Mouse (Mus musculus) neural tube, embryonic 15.5 days (tissue): ENCODE data around the gene Ssbp2. TPM values are rescaled to one million over a fixed set of nuclear protein-coding genes. Genes with fewer than 3 reads are reported as not detected.

Source experiments
- ATAC-seq: fragments of 200-750 bp; cut with Nextera tagmentation; 2 replicates; pipeline ENCODE4 v1.8.0; 2017; ENCODE audit warnings: mild to moderate bottlenecking, moderate TSS enrichment, moderate library complexity; ENCODE audit not compliant: low FRiP score
- H3K27ac ChIP-seq: fragments of 300-500 bp; sonication (generic); replicated peaks from 2 replicates; pipeline ENCODE4 v1.5.1; 2015; ENCODE audit warnings: mild to moderate bottlenecking, inconsistent platforms
- H3K27me3 ChIP-seq: fragments of 300-500 bp; sonication (generic); replicated peaks from 2 replicates; pipeline ENCODE4 v1.6.1; 2015; ENCODE audit warnings: inconsistent platforms
- H3K36me3 ChIP-seq: fragments of 300-500 bp; sonication (generic); 2 replicates; pipeline ENCODE4 v1.6.1; 2015; ENCODE audit warnings: inconsistent platforms
- H3K4me1 ChIP-seq: fragments of 300-500 bp; sonication (generic); 2 replicates; pipeline ENCODE4 v1.6.1; 2015; ENCODE audit warnings: inconsistent platforms
- H3K4me2 ChIP-seq: fragments of 300-500 bp; sonication (generic); 2 replicates; pipeline ENCODE4 v1.6.1; 2015; ENCODE audit warnings: inconsistent platforms, mild to moderate bottlenecking, moderate library complexity
- H3K4me3 ChIP-seq: fragments of 300-500 bp; sonication (generic); replicated peaks from 2 replicates; pipeline ENCODE4 v1.5.1; 2015; ENCODE audit warnings: mild to moderate bottlenecking, inconsistent platforms
- H3K9ac ChIP-seq: fragments of 300-500 bp; sonication (generic); replicated peaks from 2 replicates; pipeline ENCODE4 v1.6.1; 2015; ENCODE audit warnings: mild to moderate bottlenecking, inconsistent platforms
- H3K9me3 ChIP-seq: fragments of 300-500 bp; sonication (generic); replicated peaks from 2 replicates; pipeline ENCODE4 v1.6.1; 2016; ENCODE audit warnings: inconsistent platforms
- WGBS: fragments of 180-500 bp; shearing (Covaris S2); methylation state at CpG from one replicate; pipeline ENCODE4 v1.1.7; 2015; ENCODE audit warnings: mixed read lengths; 5-methylcytosine and 5-hydroxymethylcytosine counted together
- polyA plus RNA-seq: library from polyadenylated mRNA; unstranded; fragments of >200 nt; fragmentation: Nextera tagmentation; extraction: Ambion mirVana; gene quantifications from 2 replicates; pipeline ENCODE4 v1.2.1, GENCODE M21; 2015

Gene Ssbp2
- polyA plus RNA-seq, result 192 and 214 TPM in 2 replicates

- Histone ChIP-seq H3K4me3 (peak within 1 kb of the TSS; percentile 90), H3K27me3 (no peaks in the 10 kb centered on the region), H3K36me3 (no peaks in the 10 kb centered on the region), H3K9ac (peak within 1 kb of the TSS; percentile 85), H3K27ac (peak within 1 kb of the TSS; percentile 96), H3K4me2 (peak within 1 kb of the TSS; percentile 85), H3K4me1 (peaks cover 21% of the 10 kb centered on the region), H3K9me3 (no peaks in the 10 kb centered on the region)
- ATAC-seq, result no peak; the same call in 1 of the 2 replicates
- 7% methylated on average over 29 of the region's 29 CpGs for WGBS
These were observed at the start of gene Ssbp2 for GRCm38 (mm10) chr13:91459896-91460620. TSS of gene Ssbp2 (plus strand) at chr13:91460283.

- Histone ChIP-seq H3K4me3 (no peak overlapping the region), H3K9ac (no peak overlapping the region), H3K9me3 (no peaks in the 10 kb centered on the region), H3K4me2 (no peak overlapping the region), H3K27me3 (no peaks in the 10 kb centered on the region), H3K27ac (no peak overlapping the region), H3K4me1 (no peaks in the 10 kb centered on the region), H3K36me3 (no peaks in the 10 kb centered on the region)
- ATAC-seq, result no peak
- WGBS, result 87% methylated on average over 5 of the region's 5 CpGs
These were observed 46.2 kb upstream of the Ssbp2 start for GRCm38 (mm10) chr13:91413752-91414503.

GRCm38 (mm10) chr13:91415896-91416295 lies 44.2 kb upstream of the Ssbp2 start:
- no peaks in the 10 kb centered on the region for H3K9me3 ChIP-seq
- H3K4me1 ChIP-seq, result peaks cover 3% of the 10 kb centered on the region
- H3K4me2 ChIP-seq, result no peak overlapping the region
- no peak overlapping the region for H3K4me3 ChIP-seq
- H3K9ac ChIP-seq, result no peak overlapping the region
- ATAC-seq, result no peak
- H3K36me3 ChIP-seq, result no peaks in the 10 kb centered on the region
- 78% methylated on average over 4 of the region's 4 CpGs for WGBS
- no peaks in the 10 kb centered on the region for H3K27me3 ChIP-seq
- no peak overlapping the region for H3K27ac ChIP-seq

GRCm38 (mm10) chr13:91416698-91417097 lies 43.4 kb upstream of the Ssbp2 start:
- H3K4me3 ChIP-seq, result no peak overlapping the region
- H3K27ac ChIP-seq, result no peak overlapping the region
- ATAC-seq, result no peak
- H3K4me2 ChIP-seq, result no peak overlapping the region
- no peaks in the 10 kb centered on the region for H3K27me3 ChIP-seq
- no peaks in the 10 kb centered on the region for H3K9me3 ChIP-seq
- no peak overlapping the region for H3K9ac ChIP-seq
- 89% methylated on average over 2 of the region's 2 CpGs for WGBS
- H3K36me3 ChIP-seq, result no peaks in the 10 kb centered on the region
- peaks cover 11% of the 10 kb centered on the region for H3K4me1 ChIP-seq

- ATAC-seq, result peak; percentile 53; the same call in 1 of the 2 replicates
- no peaks in the 10 kb centered on the region for H3K36me3 ChIP-seq
- no peak overlapping the region for H3K4me3 ChIP-seq
- H3K27ac ChIP-seq, result no peak overlapping the region; the same call in 1 of the 2 replicates
- peak overlapping the region; percentile 22; the same call in 1 of the 2 replicates for H3K4me2 ChIP-seq
- H3K9ac ChIP-seq, result no peak overlapping the region
- 32% methylated on average over 9 of the region's 9 CpGs for WGBS
- no peaks in the 10 kb centered on the region for H3K27me3 ChIP-seq
- H3K9me3 ChIP-seq, result no peaks in the 10 kb centered on the region
- peaks cover 14% of the 10 kb centered on the region for H3K4me1 ChIP-seq
These were observed 38.6 kb upstream of the Ssbp2 start for GRCm38 (mm10) chr13:91421387-91421949.

- WGBS, result 64% methylated on average over 5 of the region's 5 CpGs
- Histone ChIP-seq H3K36me3 (no peaks in the 10 kb centered on the region), H3K9ac (no peak overlapping the region), H3K4me3 (no peak overlapping the region), H3K4me2 (no peak overlapping the region), H3K27ac (no peak overlapping the region), H3K9me3 (no peaks in the 10 kb centered on the region), H3K4me1 (peaks cover 9% of the 10 kb centered on the region), H3K27me3 (no peaks in the 10 kb centered on the region)
- ATAC-seq, result no peak
These were observed 29.2 kb upstream of the Ssbp2 start for GRCm38 (mm10) chr13:91430867-91431266.

GRCm38 (mm10) chr13:91431392-91432355 lies 28.4 kb upstream of the Ssbp2 start:
- 47% methylated on average over 12 of the region's 12 CpGs for WGBS
- peak; percentile 62; the same call in 1 of the 2 replicates for ATAC-seq
- Histone ChIP-seq H3K9me3 (no peaks in the 10 kb centered on the region), H3K4me3 (no peak overlapping the region), H3K27me3 (no peaks in the 10 kb centered on the region), H3K27ac (0 out of 2 replicates have a peak overlapping the region, but pooled peaks have one; percentile 23), H3K4me1 (peaks cover 9% of the 10 kb centered on the region), H3K4me2 (0 out of 2 replicates have a peak overlapping the region, but pooled peaks have one; percentile 17), H3K9ac (no peak overlapping the region), H3K36me3 (no peaks in the 10 kb centered on the region)

- no peaks in the 10 kb centered on the region for H3K36me3 ChIP-seq
- no peak for ATAC-seq
- H3K4me1 ChIP-seq, result peaks cover 9% of the 10 kb centered on the region
- H3K9me3 ChIP-seq, result no peaks in the 10 kb centered on the region
- H3K4me3 ChIP-seq, result no peak overlapping the region
- no peak overlapping the region for H3K9ac ChIP-seq
- no peaks in the 10 kb centered on the region for H3K27me3 ChIP-seq
- H3K27ac ChIP-seq, result no peak overlapping the region
- WGBS, result 79% methylated on average over 11 of the region's 11 CpGs
- no peak overlapping the region for H3K4me2 ChIP-seq
These were observed 27.1 kb upstream of the Ssbp2 start for GRCm38 (mm10) chr13:91433021-91433420.

GRCm38 (mm10) chr13:91437931-91438330 lies 22.2 kb upstream of the Ssbp2 start:
- 66% methylated on average over 3 of the region's 3 CpGs for WGBS
- H3K9ac ChIP-seq, result no peak overlapping the region
- H3K4me2 ChIP-seq, result no peak overlapping the region
- no peaks in the 10 kb centered on the region for H3K27me3 ChIP-seq
- no peak overlapping the region for H3K27ac ChIP-seq
- no peaks in the 10 kb centered on the region for H3K9me3 ChIP-seq
- H3K4me3 ChIP-seq, result no peak overlapping the region
- H3K4me1 ChIP-seq, result no peaks in the 10 kb centered on the region
- ATAC-seq, result no peak
- no peaks in the 10 kb centered on the region for H3K36me3 ChIP-seq

- H3K27me3 ChIP-seq, result no peaks in the 10 kb centered on the region
- H3K9me3 ChIP-seq, result no peaks in the 10 kb centered on the region
- no peaks in the 10 kb centered on the region for H3K4me1 ChIP-seq
- H3K4me3 ChIP-seq, result no peak overlapping the region
- H3K36me3 ChIP-seq, result no peaks in the 10 kb centered on the region
- no peak for ATAC-seq
- 87% methylated on average over 5 of the region's 5 CpGs for WGBS
- no peak overlapping the region for H3K9ac ChIP-seq
- H3K4me2 ChIP-seq, result no peak overlapping the region
- H3K27ac ChIP-seq, result no peak overlapping the region
These were observed 18.6 kb upstream of the Ssbp2 start for GRCm38 (mm10) chr13:91441476-91441875.

- H3K4me3 ChIP-seq, result no peak overlapping the region
- no peaks in the 10 kb centered on the region for H3K9me3 ChIP-seq
- no peak overlapping the region for H3K9ac ChIP-seq
- no peaks in the 10 kb centered on the region for H3K27me3 ChIP-seq
- no peak overlapping the region for H3K27ac ChIP-seq
- WGBS, result 87% methylated on average over 2 of the region's 2 CpGs
- H3K36me3 ChIP-seq, result no peaks in the 10 kb centered on the region
- no peaks in the 10 kb centered on the region for H3K4me1 ChIP-seq
- no peak overlapping the region for H3K4me2 ChIP-seq
- no peak for ATAC-seq
These were observed 13.4 kb upstream of the Ssbp2 start for GRCm38 (mm10) chr13:91446728-91447127.
